Mouse (Mus musculus) neural tube, embryonic 10.5 days (tissue): ENCODE measurements around the gene Dnah2.
"Not testable (repeated sequence)": the region's sequence is repeated elsewhere in the genome, so short reads cannot be mapped to it uniquely, and the experiment has no call there.

Experiments
- DNase-seq: peaks from one replicate; pipeline ENCODE4 v3.0.0-alpha.2; 2017; ENCODE audit warnings: low spot score; ENCODE audit errors: extremely low spot score

Gene Dnah2

GRCm38 (mm10) chr11:69564391-69564790, 15.5 kb upstream of the Dnah2 start:
- no peak for DNase-seq

- DNase-seq, result no peak
These were observed 14.5 kb upstream of the Dnah2 start for GRCm38 (mm10) chr11:69563373-69563772.

- DNase-seq, result peak; percentile 63
These were observed 12.3 kb upstream of the Dnah2 start for GRCm38 (mm10) chr11:69560896-69561854.

- peak; percentile 79 for DNase-seq
These were observed 11.2 kb upstream of the Dnah2 start, which contains the start of gene Efnb3 for GRCm38 (mm10) chr11:69559851-69560765. Efnb3 (minus strand) TSS chr11:69560205.

- peak; percentile 47 for DNase-seq
These were observed 10.3 kb upstream of the Dnah2 start for GRCm38 (mm10) chr11:69559183-69559582.

GRCm38 (mm10) chr11:69558756-69559155, 9.8 kb upstream of the Dnah2 start:
- no peak for DNase-seq

- DNase-seq, result peak; percentile 57
These were observed 8.6 kb upstream of the Dnah2 start for GRCm38 (mm10) chr11:69557381-69557958.

GRCm38 (mm10) chr11:69554539-69555140, 5.7 kb upstream of the Dnah2 start:
- DNase-seq, result no peak

GRCm38 (mm10) chr11:69553341-69553721, 4.4 kb upstream of the Dnah2 start:
- DNase-seq, result peak; percentile 50

GRCm38 (mm10) chr11:69552622-69553340, 3.9 kb upstream of the Dnah2 start:
- DNase-seq, result peak; percentile 86

- DNase-seq, result no peak
These were observed 2.4 kb upstream of the Dnah2 start for GRCm38 (mm10) chr11:69551310-69551709.

- DNase-seq, result peak; percentile 60
These were observed 1.8 kb downstream of the Dnah2 start for GRCm38 (mm10) chr11:69547071-69547470.

- peak; percentile 84 for DNase-seq
These were observed 2.4 kb downstream of the Dnah2 start for GRCm38 (mm10) chr11:69546423-69547053.

GRCm38 (mm10) chr11:69545957-69546356, 3.0 kb downstream of the Dnah2 start:
- DNase-seq, result no peak

- DNase-seq, result no peak
These were observed 5.3 kb downstream of the Dnah2 start for GRCm38 (mm10) chr11:69543598-69543997.

GRCm38 (mm10) chr11:69541741-69542140, 7.2 kb downstream of the Dnah2 start:
- not testable (repeated sequence) for DNase-seq

- no peak for DNase-seq
These were observed 8.2 kb downstream of the Dnah2 start for GRCm38 (mm10) chr11:69540700-69541099.

GRCm38 (mm10) chr11:69534990-69535389, 13.9 kb downstream of the Dnah2 start:
- no peak for DNase-seq

- no peak for DNase-seq
These were observed 16.3 kb downstream of the Dnah2 start for GRCm38 (mm10) chr11:69532480-69533150.
